Mouse (Mus musculus): ENCODE measurements around the gene Ttll11.

DNA sequence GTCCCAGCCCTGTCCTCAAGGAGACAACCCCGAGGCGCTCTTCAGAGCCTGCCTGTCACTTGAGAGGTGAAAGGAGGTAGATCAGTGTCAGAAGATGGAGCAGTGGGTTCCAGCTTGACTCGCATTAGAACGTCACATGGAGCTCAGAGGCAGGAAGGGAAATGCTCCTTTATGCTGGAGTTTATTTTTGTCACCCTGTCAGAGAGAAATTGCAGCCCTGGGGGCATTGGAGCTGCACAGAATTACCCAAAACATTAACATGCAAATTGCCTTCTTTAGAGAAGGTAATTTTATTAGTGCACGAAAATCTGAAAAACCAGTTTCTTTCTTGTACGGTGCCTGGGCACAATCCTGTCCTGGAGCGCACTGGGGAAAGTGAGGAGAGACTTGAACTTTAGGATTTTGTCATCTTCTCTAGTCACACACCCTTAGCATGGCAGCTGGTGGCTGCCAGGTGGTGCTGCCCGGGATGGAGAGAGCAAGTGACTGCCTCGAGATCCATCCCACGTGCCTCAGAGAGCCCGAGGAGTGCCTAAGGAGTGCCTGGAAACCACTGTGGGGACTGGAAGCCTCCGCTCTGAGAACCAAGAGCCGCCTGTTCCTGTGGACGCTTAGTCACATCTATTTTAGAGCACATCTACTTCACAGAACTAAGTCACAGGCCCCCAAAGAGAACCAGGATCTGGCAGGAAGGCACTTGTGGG lies 211.7 kb downstream of the Ttll11 start:
- no peak for TF ChIP-seq POLR2A (IDR thresholded peaks at IDR 0.05; ENCODE audit: control insufficient read depth, extremely low read depth, insufficient read depth, low read length, poor library complexity)
- TF ChIP-seq CTCF (IDR thresholded peaks at IDR 0.05; ENCODE audit: borderline replicate concordance, control insufficient read depth, extremely low read depth, insufficient read depth, low read length, poor library complexity) = no peak
